Mouse (Mus musculus): ENCODE results near the gene Insl5.

Insl5 gene

DNA sequence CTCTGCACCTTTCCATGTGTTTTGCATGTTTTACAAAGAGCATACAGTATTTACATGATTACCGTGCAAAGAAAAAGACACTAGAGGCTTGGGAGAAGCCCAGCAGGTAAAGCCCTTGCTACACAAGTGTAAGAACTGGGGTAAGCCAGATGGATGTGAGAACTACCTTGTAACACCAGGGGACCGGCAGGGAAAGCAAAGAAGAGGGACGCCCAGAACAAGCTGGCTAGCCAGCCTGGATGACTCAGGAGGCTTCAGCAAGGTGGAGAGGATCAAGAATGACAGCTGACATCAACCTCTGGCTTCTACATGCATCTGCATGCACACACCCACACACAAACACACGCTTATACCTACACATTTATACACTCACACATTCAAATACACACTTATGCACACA, 36.6 kb downstream of the Insl5 start:
- no peak for DNase-seq (ENCODE audit: low read depth, low spot score)

DNA sequence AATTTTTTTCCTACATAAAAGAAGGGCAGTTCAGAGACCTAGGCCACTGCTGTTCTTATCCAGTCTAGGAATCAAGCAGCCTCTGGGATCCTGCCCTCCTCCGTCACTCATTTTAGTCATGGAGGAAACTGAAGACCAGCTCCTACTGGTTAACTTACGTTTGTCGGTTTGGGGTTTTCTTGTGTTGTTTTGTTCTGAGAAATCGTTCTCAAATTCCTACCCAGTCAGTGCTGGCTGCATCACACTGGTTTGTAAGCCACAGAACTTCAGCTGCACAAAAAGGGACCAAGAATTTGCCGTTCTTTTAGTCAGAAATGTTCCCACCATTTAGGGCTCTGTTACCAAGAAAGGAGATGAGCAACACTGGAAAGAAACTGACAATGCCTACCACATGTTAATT, 37.3 kb downstream of the Insl5 start:
- DNase-seq (ENCODE audit: low read depth, low spot score) = no peak

DNA sequence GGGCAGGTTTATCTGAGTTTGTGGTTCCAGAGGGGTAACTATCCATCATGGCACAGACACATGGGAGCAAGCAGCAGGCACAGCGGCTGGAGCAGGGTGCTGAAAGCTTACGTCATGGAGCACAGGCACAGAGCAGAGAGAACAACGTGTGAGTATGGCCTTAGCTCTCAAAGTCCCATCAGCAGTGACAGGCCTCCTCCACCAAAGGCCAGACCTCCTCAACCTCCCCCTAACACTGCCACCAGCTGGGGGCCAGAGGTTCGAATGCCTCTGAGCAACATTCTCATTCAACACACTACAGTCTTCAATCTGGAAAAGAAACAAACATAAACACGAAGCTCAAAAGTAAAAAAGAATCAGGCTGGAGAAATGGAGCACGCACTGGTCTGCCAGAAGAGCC, 38.1 kb downstream of the Insl5 start:
- no peak for DNase-seq (ENCODE audit: low read depth, low spot score)

DNA sequence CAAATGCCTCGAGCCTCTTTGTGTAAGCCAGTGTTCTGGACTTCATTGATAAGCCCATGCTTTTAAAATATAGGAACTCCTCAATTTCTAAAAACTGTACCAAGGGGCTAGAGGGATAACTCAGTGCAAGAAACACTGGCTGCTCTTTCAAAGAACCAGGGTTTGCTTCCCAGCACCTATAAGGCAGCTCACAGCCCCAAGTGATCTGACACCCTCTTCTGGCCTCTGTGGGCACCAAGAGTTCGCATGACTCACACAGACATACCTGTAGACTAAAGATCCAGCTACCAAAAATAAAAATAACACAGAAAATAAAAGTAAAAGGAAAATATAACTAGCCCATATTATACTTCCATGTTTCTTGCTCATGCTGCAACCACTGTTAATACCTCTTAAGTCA, 38.9 kb downstream of the Insl5 start:
- no peak for DNase-seq (ENCODE audit: low read depth, low spot score)

DNA sequence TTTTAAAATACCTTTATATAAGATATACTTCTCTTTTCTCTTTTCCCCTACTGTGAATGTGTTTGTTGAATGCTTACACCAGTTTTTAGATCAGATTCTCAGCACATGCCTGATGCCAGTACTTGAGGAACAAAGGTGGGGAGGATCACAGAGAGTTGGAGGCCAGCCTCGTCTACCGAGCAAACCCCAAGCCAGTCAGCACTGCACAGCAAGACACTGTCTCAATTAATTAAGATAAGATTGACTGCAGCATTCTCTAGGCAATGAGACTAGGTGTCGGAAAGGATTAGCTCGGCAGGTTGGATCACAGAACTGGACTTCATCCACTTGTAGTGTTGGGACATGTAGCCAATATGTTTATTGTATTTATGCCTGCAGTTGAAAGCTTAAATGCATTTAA, 39.3 kb downstream of the Insl5 start:
- DNase-seq (ENCODE audit: low read depth, low spot score) = no peak

DNA sequence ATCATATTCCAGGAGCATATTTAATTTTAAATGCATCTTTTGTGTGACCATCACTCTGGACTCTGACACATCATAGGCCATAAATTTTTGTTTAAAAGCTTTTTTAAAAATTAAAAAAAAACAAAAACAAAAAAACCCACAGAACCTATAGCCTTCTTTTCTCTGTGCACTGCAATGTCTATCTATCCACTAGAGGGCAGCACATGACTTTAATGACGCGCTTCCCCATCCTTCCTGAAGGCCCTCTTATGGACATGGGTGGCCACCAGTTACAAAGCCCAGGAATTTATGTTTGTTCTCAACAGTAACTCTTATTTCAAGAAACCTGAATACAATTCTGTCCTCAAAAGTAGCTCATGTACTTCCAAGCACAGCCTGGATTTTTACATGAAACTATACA, 39.7 kb downstream of the Insl5 start:
- DNase-seq (ENCODE audit: low read depth, low spot score) = peak; percentile 27

DNA sequence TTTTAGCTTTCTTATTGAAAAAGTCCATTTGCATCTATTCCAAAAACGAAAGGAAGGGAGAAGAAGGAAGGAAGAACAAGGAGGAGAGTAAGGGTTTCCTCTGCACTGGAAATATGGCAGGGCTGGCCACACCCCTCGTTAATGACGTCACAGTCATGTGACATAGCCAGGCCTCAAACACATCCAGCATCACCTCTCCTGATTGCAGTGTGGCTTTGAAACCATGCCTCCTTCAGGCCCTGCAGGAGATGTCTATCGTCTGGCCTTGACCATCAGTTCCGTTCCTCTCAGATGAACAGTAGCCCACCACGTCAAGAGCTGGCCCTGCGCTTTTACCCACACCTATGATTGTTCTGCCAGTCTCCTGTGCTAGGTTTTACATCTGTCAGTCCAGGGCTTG, 40.5 kb downstream of the Insl5 start:
- peak; percentile 8 for DNase-seq (ENCODE audit: low read depth, low spot score)

DNA sequence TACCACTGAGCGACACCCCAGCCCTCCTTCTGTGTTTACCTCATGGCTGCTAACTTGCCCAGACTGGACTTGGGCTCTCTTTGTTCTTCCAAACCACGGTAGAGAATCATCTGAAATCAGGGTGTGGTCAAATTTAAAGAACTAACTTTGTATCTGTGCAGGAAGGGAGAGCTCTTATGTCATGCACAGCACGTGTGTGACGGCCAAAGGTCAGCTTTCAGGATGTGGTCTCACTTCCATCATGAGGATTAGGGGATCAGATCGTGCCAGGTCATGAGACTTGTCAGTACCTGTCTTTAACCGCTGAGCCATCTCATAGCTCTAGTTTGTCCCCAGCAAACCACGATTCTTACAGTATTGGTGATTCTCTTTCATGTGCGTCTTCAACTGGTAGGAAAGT, 44.9 kb downstream of the Insl5 start:
- no peak for DNase-seq (ENCODE audit: low read depth, low spot score)

DNA sequence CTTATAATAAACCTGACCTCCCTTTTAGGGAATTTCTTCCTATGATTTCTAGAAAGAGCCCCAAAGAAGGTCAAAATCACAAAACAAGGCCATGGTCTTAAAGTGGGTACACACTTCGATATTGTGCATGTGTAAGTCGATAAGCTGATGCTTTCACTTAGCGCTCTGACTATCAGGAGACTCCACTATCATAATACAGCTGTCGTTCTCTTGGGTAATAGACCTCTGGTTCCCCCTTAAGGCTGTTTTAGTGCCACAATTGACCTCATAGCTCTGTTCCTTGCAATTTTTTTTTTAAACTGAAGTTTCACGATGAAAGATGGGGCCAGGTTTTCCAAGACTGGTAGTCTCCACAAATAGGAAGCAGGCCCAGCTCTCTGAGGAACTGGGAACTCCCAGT, 47.3 kb downstream of the Insl5 start:
- no peak for DNase-seq (ENCODE audit: low read depth, low spot score)

DNA sequence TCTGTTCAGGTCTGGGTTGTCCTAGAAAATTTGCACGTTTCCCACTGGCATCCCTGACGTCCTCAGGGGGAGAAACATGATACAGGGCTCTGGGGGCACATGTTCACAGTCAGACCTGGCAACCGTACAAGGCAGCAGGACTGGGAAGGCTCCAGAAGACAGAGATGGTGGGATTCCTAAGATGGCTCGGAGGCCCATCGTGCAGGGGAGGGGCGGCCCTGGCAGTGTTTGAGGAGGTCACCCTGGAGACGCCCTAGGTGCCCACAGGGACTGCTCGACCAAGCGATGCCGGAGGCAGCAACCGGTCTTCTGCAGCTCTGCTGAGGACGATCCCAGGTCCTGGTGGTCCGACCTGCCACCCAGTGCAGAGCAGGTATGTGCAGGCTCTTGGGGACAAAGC, 48.2 kb downstream of the Insl5 start, which contains the start of gene Tctex1d1:
Gene Tctex1d1, plus strand, starts transcription at position 167 of the 400 bp plus-strand sequence.
- DNase-seq (ENCODE audit: low read depth, low spot score) = no peak

DNA sequence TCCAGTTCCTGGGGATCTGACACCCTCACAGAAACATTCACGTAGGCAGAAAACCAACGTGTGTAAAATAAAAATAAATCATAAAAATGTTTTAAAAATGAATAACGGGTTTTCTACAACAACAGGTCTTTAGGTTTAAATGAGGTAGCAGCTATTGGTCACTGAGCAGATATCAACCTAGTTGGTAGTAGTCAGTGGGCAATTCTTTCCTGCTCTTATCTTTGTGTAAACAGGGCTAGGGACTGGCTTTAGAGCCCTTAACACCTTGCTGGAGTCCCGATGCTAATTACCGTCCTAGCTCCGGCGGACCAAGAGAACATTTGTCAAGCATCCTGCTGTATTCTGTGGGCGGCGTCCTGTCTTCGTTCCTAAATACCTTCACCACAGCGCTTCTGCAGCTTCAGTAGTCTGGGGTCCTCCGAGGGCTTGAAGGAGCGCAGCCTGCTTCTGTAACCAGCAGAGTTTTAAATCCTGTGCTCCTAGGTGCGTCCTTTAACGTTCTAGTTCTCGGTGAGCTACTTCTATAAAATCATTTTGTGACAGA, 48.8 kb downstream of the Insl5 start:
- no peak for DNase-seq (ENCODE audit: low read depth, low spot score)

DNA sequence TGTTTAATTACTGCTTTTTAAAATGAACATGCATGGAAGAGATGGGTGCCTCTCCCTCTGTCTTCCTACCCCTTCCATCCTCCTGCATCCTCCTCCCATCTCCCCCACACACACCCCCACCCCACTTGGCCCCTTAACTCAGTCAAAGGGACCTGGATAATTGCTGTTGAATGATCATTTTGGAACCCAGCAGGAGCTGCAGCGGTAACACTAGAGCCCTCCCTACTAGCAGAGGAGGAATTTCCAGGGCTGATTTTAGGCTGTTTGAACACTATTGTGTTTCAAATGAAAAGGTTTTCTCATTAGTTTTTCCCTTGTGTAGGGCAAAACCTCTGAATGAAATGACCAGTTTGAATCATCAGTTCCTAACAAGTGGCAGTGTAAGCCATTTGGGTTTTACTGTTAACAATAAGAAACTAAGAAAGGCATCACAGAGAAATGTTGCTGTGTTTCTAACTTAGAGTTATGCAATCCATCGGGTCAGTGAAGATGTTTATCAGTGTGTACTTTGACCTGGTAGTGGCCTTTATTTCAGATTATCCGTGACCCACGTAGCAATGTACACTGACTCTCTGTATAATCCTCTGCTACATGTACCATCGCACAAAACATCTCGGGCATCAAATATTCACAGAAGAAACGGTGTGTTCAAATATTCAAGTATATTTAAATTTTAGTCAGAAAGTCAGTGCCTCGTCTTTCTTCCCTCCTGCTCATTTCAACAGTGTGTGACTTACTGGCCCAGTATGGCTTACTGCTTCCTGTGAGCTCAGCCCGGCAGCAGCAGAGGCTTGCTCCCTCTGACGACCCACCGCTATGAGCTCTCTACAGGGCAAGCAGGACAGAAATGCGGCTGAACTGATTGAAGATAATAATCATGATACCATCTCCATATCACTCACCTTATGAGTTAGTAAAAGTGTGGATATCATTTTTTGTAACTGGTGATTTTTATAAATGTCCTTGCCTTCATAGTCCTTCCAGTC, 50.1 kb downstream of the Insl5 start:
- DNase-seq (ENCODE audit: low read depth, low spot score) = no peak

DNA sequence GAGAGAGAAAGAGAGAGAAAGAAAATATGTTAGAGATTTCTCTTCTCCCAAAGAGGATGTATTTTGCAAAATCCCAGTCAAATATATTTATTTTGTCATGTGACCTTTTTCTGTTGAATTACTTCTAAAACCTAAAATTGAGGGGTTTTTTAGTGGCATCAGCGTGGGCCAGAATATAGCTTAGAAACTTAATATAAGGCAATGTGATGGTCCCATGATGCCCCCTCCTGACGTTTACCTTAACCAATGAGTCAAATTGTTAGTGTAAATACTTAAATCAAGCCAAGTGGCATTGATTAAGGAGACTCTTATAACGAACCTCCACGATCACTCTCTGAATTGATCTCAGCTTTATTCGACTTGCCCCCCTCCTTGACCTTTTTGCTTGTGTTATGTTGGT, 52.5 kb downstream of the Insl5 start:
- DNase-seq (ENCODE audit: low read depth, low spot score) = no peak

DNA sequence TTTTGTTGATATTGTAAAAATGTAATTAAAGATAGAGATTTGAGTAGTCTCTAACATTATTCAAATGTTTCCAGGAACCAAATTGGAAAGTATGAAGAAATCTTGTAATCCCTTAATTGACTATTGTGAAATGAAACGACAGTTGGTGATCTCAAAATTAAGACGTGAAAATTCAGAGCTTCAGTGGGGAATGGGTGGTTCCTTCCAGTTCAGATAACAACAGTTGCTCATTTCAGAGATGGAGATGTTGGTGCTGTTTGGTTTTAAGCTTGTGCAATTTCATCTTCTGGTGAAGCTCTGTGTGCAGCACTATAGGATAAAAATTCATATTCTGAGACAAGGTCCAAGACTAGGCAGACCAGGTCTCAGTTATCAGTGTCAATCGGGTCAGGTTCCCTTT, 54.6 kb downstream of the Insl5 start:
- no peak for DNase-seq (ENCODE audit: low read depth, low spot score)

DNA sequence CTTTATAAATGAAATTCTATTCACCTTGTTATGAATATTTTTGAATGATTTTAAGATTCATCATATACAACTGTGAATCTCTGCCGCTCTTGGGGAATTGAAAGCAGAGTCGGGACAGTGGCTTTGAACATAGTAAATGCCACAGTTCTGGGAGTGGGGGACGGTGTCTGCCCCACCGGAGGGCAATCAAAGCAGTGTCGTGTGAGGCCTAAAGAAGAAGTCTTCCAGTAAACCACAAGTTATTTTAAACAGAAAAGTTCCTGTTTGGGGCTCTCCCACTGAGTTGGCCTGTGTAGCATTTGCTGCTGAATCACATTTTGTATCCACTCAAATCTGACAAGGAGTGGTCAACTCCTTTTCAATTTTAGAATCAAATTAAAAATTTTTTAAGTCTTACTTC, 55.5 kb downstream of the Insl5 start:
- no peak for DNase-seq (ENCODE audit: low read depth, low spot score)

DNA sequence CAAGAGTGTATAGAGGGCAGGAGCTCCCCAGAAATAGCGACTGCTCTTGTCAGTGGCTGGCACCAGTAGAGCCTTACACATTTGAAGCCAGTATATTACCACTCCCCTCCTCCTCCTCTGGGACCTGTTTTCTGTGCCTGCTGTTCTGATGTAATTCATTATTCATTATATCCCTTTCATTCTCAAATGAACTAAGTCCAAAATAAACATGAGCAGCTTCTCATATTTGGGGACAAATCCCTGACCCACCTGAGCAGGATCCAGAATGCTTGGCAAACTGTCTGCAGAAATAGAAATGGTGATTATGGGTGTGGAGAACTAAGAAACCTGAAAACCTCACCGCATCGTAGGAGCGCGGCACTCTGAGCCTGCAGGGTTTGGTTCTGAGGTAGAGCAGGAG, 57.0 kb downstream of the Insl5 start:
- DNase-seq (ENCODE audit: low read depth, low spot score) = no peak
